Mouse (Mus musculus): Measurements from ENCODE around the gene Tgif1.

- no peak for TF ChIP-seq POLR2A (IDR thresholded peaks at IDR 0.05; ENCODE audit: borderline replicate concordance, insufficient read depth, low read length)
- no peak for TF ChIP-seq CTCF (IDR thresholded peaks at IDR 0.05; ENCODE audit: borderline replicate concordance, insufficient read depth, low read depth, low read length)
These were observed 12.7 kb upstream of the Tgif1 start for GRCm38 (mm10) chr17:70866029-70866428.
